Mouse (Mus musculus): Measurements from ENCODE around the gene Ccnt1.
A peak's percentile ranks its signal among the peaks of the same experiment; 100 is the strongest.

GRCm38 (mm10) chr15:98533881-98534627, 36.7 kb downstream of the Ccnt1 start, which contains the start of gene Kansl2:
- TF ChIP-seq CTCF (IDR thresholded peaks at IDR 0.05; ENCODE audit: control insufficient read depth, insufficient read depth, insufficient read length) (no peak), MAX (IDR thresholded peaks at IDR 0.05) (peak; percentile 75), USF1 (IDR thresholded peaks at IDR 0.05; ENCODE audit: low read depth) (no peak), CEBPB (IDR thresholded peaks at IDR 0.05; ENCODE audit: low read depth) (no peak), MYOG (IDR thresholded peaks at IDR 0.05; ENCODE audit: control insufficient read depth, extremely low read depth, insufficient read length) (no peak)
